ENCODE assay signal across 13 mouse cellular contexts in genomic region chr1:182797048-182797447, GRCm38 (mm10). TPM values are rescaled to one million over a fixed set of nuclear protein-coding genes. Genes with fewer than 3 reads are reported as not detected.
DNase-seq lines count a peak whose midpoint lies in the region; ATAC-seq and TF ChIP-seq lines count a peak whose summit lies in the region.
"Had no signal": no experiment of that assay in that cellular context is flagged by ENCODE, and none has a peak within 500 bp of the region (broad histone marks: within the 10 kb centered on the region; RNA-seq: fewer than 3 reads in every experiment).

No protein-coding gene starts in this region.

- H3K36me3 ChIP-seq in midbrain, embryonic 13.5 days, result 0 out of 2 replicates have a peak, but pooled peaks cover 7% of the 10 kb centered on the region
- no peaks in the 10 kb centered on the region for H3K36me3 ChIP-seq in liver, embryonic 12.5 days
- H3K36me3 ChIP-seq: embryonic facial prominence, embryonic 13.5 days; limb, embryonic 15.5 days had no signal

- H3K4me2 ChIP-seq in midbrain, embryonic 13.5 days (replicated peaks), result no peak overlapping the region
- H3K4me2 ChIP-seq in liver, embryonic 12.5 days, result no peak overlapping the region
- H3K4me2 ChIP-seq: embryonic facial prominence, embryonic 13.5 days; limb, embryonic 15.5 days had no signal

- intact Hi-C loops in gastrocnemius, adult 2 months (cut with DNase I), result no loop called here

- no peak for TF ChIP-seq CTCF in gastrocnemius, adult 2 months (IDR thresholded peaks at IDR 0.05)

- H3K27ac ChIP-seq in gastrocnemius, adult 2 months, result no peak overlapping the region
- H3K27ac ChIP-seq in midbrain, embryonic 13.5 days, result 0 out of 2 replicates have a peak overlapping the region, but pooled peaks have one; percentile 12
- H3K27ac ChIP-seq in liver, embryonic 12.5 days, result no peak overlapping the region
- H3K27ac ChIP-seq: embryonic facial prominence, embryonic 13.5 days; limb, embryonic 15.5 days had no signal

- H3K9me3 ChIP-seq in midbrain, embryonic 13.5 days, result no peaks in the 10 kb centered on the region
- no peaks in the 10 kb centered on the region for H3K9me3 ChIP-seq in liver, embryonic 12.5 days (replicated peaks)
- H3K9me3 ChIP-seq: embryonic facial prominence, embryonic 13.5 days; limb, embryonic 15.5 days had no signal

- peak; percentile 71; the same call in 1 of the 2 replicates for ATAC-seq in midbrain, embryonic 13.5 days
- ATAC-seq in CD4-positive, CD25-positive, alpha-beta regulatory T cell, adult 4 months, result no peak
- no peak for ATAC-seq in liver, embryonic 12.5 days
- ATAC-seq: activated CD4-positive, CD25-positive, alpha-beta regulatory T cell, adult 4 months; inflammation-experienced regulatory T-cells, adult 6 months had no signal

- WGBS in midbrain, embryonic 13.5 days, result 55% methylated on average over 14 of the region's 14 CpGs
- WGBS in liver, embryonic 12.5 days (ENCODE audit: insufficient replicate concordance), result 75% methylated on average over 14 of the region's 14 CpGs

- no peaks in the 10 kb centered on the region for H3K27me3 ChIP-seq in midbrain, embryonic 13.5 days
- H3K27me3 ChIP-seq in liver, embryonic 12.5 days (replicated peaks), result no peaks in the 10 kb centered on the region
- H3K27me3 ChIP-seq: embryonic facial prominence, embryonic 13.5 days; limb, embryonic 15.5 days had no signal

- no peak overlapping the region for H3K4me3 ChIP-seq in gastrocnemius, adult 2 months
- no peak overlapping the region for H3K4me3 ChIP-seq in midbrain, embryonic 13.5 days (replicated peaks)
- no peak overlapping the region for H3K4me3 ChIP-seq in liver, embryonic 12.5 days
- H3K4me3 ChIP-seq: embryonic facial prominence, embryonic 13.5 days; limb, embryonic 15.5 days had no signal

- peaks cover 19% of the 10 kb centered on the region for H3K4me1 ChIP-seq in midbrain, embryonic 13.5 days (replicated peaks)
- peaks cover 6% of the 10 kb centered on the region; the same call in 1 of the 2 replicates for H3K4me1 ChIP-seq in liver, embryonic 12.5 days

- no peak overlapping the region for H3K9ac ChIP-seq in midbrain, embryonic 13.5 days (replicated peaks)
- no peak overlapping the region for H3K9ac ChIP-seq in liver, embryonic 12.5 days
- H3K9ac ChIP-seq: embryonic facial prominence, embryonic 13.5 days; limb, embryonic 15.5 days had no signal

- peak; percentile 31 for DNase-seq in gastrocnemius, adult 2 months
- no peak for DNase-seq in gastrocnemius, postnatal 10 days
- DNase-seq in Muller cell, postnatal 12 days (ENCODE audit: inconsistent ontology term), result peak; percentile 29
- peak; percentile 70 to 76 for DNase-seq in cerebellum, postnatal 25 days
- no peak for DNase-seq in natural killer cell, adult 2 months (ENCODE audit: low spot score in 2 of 2)

RNA-seq across cellular contexts. Expression of gene Susd4, which starts 33.4 kb away (rescaled TPM):
- under 1 TPM; 0.22 to 0.43 TPM for total RNA-seq in gastrocnemius, adult 2 months (2021)
- total RNA-seq in gastrocnemius, postnatal 10 days (2021), result 1 to 10 TPM; 2.0 to 2.1 TPM
- 49.0 and 53.3 TPM in 2 replicates for polyA plus RNA-seq in midbrain, embryonic 13.5 days (2015; fragmentation: Nextera tagmentation; extraction: Ambion mirVana)
- polyA plus RNA-seq in CD4-positive, CD25-positive, alpha-beta regulatory T cell, adult 4 months (2017; shearing (Covaris generic)), result 1 to 10 TPM; 2.4 to 2.6 TPM
- 3.1 and 3.5 TPM in 2 replicates for polyA plus RNA-seq in liver, embryonic 12.5 days (2016; fragmentation: Nextera tagmentation; extraction: Ambion mirVana)

RNA-seq across cellular contexts. Expression of gene Ccdc185, which starts 48.1 kb away (rescaled TPM):
- total RNA-seq in gastrocnemius, adult 2 months (2021), result not detected
- total RNA-seq in gastrocnemius, postnatal 10 days (2021), result not detected
- not detected in 2 replicates for polyA plus RNA-seq in midbrain, embryonic 13.5 days (2015; fragmentation: Nextera tagmentation; extraction: Ambion mirVana)
- not detected for polyA plus RNA-seq in CD4-positive, CD25-positive, alpha-beta regulatory T cell, adult 4 months (2017; shearing (Covaris generic))
- not detected in 2 replicates for polyA plus RNA-seq in liver, embryonic 12.5 days (2016; fragmentation: Nextera tagmentation; extraction: Ambion mirVana)
- polyA plus RNA-seq: activated CD4-positive, CD25-positive, alpha-beta regulatory T cell, adult 4 months; embryonic facial prominence, embryonic 13.5 days; inflammation-experienced regulatory T-cells, adult 6 months; limb, embryonic 15.5 days; stomach, embryonic 14.5 days had no signal

Comparison
In these comparisons a context has a peak if more than half of its experiments do, and no peak if none do; other contexts are left out.
1. DNase-seq: peak in gastrocnemius, adult 2 months (single experiment), Muller cell, postnatal 12 days (single experiment) and cerebellum, postnatal 25 days (2 of 2); none in gastrocnemius, postnatal 10 days (single experiment) and natural killer cell, adult 2 months (0 of 2).
2. RNA of gene Susd4, which starts 33.4 kb away (polyA plus RNA-seq): 49.0 to 53.3 TPM in midbrain, embryonic 13.5 days; 3.1 to 3.5 TPM in liver, embryonic 12.5 days and 2.4 to 2.6 TPM in CD4-positive, CD25-positive, alpha-beta regulatory T cell, adult 4 months; every median in the first group is over 10 times any median in the second.